Mouse (Mus musculus) gastrocnemius, postnatal 4 days (tissue): ENCODE measurements at regions not wholly inside any gene's neighbourhood (a gene's known extent, or its start where the extent isn't known, plus 50 kb on each side); places are given as distances from the start of the nearest gene placed in this dataset.

ENCODE experiments used
- DNase-seq, 2 experiments: peaks; one replicate each; pipeline ENCODE4 v3.0.0; 2021 to 2022; ENCODE audit warnings: low spot score in 2 of 2, mixed read lengths in 2 of 2

DNA sequence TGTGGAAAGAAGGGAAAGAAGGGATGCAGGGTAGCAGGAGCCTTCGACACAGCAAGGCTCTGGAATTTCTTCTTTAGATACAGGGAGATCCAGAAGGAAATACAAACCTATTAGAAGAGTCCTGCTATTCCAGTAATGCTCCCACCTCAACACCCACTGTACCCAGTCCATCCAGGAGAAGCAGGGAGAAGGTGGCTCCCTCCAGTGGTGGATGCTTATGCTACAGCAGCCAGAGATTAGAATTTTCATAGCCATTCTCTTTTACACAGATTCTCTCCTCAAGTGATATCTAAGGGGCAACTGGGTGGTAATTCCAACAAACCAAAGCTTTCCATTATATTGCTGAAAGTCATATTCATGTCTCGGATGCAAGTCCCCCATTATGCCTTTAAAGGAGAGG, 373.9 kb upstream of the Nr5a2 start:
- DNase-seq = no peak

DNA sequence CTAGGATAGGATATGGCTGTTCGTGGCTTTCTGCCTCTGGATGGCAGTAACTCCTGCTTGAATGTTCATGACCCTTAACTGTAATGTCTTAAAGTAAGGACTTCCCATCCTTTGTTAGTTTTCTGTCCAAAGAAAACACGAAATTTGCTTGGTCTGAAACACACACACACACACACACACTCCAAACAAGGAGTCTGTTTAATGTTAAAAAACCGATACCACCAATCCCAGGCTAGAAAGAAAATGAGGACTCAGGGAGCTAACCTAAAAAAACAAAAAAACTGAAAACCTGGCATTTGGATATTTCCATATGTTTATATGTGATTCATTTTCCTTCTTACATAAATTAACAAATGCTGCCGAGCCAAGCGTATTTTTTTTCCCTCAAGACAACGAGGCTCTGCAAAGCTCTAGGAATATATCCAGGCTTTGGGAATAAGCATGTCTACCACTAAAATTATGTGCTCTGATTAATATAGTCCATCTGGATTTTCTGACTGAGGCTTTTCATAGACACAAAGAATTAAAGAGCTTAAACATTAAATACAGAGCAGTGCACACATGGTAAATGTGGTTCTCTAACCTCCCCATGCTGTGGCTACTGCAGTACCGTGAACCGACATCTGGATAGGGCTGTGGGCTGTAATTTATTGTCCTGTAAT, 372.0 kb upstream of the Nr5a2 start:
- DNase-seq = no peak

DNA sequence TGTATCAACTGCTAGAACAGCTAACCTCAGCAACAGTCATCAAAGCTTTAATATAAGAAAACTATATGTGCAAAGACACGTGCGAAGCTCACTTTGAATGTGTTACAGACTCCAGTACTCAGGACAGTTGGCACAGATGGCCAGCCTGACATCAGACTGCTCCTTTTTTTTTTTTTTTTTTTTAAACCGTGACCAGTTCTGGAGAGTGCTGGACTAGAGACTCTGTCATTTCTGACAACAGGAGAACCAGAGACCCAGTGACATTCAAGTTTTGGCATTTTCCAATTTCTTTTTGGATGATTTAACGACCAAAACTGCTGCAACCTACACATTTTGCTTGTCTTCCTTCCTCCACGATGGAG, 371.5 kb upstream of the Nr5a2 start:
- no peak for DNase-seq

DNA sequence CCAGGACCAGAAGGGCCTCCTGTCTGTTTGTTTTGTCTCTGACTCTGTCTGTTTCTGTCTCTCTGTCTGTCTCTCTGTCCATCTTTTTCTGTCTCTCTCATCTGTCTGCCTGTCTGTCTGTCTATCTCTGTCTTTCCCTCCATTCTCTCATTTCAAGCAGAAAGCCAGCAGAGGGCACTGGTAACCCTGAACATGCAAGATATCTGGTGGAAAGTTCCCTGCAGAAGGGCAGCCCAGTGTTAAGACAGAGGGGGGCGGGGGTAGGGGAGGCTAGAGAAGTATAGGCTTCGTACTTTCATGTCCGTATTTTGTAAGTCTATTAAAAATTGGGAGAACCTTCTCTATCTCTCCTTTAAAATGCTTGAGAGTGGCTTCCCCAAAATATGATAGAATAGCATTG, 370.4 kb upstream of the Nr5a2 start:
- DNase-seq = peak in 1 of 2 experiments; percentile 30

DNA sequence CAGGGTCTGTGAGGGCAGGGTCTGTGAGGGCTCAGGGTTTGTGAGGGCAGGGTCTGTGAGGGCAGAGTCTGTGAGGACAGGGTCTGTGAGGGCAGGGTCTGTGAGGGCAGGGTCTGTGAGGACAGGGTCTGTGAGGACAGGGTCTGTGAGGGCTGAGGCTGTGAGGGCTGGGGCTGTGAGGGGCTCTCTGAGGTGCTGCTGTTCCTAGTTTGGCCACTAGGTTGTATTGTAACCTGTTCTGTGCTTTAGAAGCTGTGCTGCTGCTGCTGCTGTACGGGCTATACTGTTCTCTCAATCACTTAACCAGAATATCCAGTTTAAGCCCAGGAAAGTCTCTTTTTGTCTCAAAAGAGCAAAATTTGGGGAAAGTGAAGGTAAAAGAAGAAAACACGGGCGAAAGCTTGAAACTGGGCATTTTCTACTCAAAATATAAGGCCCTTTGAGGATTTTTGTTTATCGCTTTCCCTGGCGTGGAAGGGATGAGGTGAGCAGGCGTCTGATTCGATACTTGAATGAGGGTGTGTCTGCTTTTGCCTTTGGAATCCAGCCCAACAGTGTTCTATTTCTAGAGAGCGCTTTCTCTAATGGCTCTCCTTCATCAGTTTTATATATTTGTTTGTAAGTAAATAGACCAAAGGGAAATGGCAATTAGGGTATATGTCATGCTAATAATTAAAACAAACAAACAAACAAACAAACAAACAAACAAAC, 363.8 kb upstream of the Nr5a2 start:
- DNase-seq = no peak

DNA sequence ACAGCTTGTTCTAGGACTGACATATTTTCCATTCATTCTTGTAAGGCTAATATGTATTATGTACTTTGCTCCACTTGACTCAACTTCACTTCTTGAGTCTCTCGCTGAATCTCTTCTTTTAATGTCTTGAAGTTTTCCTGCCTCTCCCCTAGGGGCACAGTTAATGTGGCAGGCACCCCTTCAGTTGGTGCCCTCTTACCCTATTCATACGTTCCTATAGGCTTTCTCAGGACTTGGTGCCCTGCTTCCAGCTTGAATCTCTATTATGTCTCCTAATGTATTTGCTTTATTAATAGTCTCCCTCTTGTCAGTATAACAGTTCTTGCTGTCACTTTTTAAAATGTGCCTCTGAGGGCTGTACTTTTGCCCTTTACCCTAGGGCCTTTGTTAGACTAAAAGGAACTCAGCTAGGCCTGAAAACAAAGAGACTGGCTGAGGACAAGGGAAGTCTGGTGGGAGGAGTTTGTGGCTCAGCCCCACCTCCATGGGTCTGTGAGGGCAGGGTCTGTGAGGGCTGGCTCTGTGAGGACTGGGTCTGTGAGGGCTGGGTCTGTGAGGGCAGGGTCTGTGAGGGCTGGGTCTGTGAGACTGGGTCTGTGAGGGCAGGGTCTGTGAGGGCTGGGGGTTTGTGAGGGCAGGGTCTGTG, 362.9 kb upstream of the Nr5a2 start:
- no peak for DNase-seq

DNA sequence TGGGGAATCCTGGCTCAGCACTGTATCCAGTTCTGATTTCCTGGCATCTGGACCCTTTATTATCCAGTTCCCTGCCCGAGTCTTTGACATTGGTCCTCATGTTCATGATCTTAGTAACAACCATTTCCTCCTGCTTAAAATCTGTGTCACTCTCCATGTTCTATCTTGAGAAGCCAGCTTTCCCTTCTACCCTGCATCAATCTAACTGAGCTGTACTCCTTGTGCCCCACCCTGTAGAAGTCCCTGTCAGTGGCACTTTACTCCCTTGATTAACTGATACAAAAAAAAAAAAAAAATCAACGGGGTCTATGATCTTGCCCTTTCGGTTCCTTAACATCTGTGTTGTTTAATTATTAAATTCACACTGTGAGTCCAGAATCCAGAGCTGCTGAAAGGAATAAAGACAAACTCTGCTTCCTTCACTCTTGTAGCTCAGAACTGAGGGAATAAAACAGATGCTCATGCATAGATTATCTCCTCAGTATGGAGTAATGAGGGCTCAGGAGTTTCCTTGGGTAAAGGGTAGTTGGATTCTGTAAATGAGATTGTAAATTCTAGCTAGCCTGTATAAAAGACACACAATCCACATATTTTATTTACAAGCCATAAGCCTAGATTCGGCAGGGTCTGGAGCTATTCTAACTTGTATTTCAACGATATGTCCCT, 342.6 kb upstream of the Nr5a2 start:
- no peak for DNase-seq

DNA sequence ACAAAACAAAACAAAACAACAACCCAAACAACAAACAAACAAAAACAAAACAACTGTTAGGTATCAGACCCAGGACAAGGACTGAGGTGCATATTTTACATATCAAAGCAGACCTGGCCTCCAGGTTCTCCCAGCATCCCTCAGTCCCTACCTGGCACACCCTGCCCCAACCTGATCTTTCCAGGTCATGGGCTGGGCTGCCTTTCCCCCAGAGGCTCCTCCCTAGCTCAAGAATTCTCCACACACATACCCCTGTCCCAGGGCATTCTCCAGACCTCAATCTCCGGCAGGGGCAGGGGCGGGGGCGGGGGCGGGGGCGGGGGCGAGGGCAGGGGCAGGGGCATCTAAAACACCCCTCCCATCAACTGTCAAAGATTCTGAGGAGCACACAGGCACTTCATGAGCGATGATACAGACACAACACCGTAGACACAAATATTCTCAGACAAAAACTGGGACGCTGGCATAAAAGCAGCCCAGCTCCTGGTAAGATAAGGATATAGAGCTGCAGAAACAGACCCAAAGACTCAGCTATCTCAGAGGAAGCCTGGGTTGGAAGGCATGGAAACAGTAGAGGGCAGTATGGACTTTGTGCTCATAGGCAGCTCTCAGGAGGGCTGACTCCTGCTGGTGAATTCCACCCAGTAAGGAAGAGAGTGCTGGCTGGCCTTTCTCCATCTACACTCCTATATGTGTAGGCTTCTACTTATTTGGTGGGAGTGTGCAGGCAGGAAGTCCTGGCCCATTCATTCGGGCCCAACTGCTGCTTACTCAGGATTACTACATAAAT, 337.7 kb upstream of the Nr5a2 start:
- no peak for DNase-seq

DNA sequence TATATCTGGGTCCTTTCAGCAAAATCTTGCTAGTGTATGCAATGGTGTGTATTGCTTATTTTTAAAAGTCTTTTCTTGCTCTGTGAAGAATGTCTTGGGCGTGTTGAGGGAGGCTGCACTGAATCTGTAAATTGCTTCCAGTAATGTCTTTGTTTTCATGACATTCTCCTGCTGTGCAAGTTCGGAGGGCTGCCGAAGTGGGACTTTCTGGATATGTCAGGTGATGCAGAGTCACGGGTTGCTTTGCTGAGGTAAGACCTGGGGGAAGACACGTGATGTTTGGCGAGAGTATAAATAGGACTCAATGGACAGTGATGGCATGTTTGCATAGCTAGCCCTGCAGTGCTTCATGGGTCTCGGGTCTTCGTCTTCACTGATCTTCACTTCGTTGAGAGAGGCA, 329.2 kb upstream of the Nr5a2 start:
- DNase-seq = no peak

DNA sequence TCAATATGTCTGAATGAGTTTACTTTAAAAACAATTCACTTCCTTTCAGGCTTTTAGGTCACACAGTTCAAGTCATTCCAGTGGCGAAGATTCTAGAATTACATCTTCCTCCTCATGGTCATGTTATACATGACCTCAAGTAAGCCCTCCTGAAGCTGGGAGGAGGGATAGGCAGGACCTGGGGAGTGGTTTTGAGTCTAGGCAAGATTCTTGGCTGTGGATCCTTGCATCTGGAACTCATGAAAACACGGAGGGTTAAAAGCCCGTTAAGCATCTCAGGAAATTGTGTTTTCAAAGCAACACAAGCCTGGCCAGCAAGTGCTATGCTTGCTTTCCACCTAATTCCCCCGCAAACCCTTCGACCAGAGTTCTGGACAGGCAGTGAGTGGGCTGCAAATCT, 323.0 kb upstream of the Nr5a2 start:
- no peak for DNase-seq

DNA sequence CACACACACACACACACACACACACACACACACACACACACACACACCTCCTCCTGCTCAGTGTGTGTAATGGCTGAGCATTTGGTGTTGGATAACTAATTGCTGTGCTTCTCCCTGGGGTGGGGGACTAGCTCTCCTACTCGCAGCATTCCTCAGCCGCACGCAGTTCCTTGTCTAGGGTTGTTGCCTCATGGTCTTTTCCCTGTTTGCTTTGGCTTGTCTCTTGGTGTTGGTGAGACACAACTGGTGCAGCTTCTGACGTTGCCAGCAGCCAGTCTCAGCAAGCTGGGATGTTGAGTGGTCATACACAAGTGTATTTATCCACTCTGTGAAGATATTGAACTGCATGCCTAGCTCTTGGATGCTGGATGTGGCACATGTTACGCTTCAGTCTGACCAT, 322.2 kb upstream of the Nr5a2 start:
- DNase-seq = no peak

DNA sequence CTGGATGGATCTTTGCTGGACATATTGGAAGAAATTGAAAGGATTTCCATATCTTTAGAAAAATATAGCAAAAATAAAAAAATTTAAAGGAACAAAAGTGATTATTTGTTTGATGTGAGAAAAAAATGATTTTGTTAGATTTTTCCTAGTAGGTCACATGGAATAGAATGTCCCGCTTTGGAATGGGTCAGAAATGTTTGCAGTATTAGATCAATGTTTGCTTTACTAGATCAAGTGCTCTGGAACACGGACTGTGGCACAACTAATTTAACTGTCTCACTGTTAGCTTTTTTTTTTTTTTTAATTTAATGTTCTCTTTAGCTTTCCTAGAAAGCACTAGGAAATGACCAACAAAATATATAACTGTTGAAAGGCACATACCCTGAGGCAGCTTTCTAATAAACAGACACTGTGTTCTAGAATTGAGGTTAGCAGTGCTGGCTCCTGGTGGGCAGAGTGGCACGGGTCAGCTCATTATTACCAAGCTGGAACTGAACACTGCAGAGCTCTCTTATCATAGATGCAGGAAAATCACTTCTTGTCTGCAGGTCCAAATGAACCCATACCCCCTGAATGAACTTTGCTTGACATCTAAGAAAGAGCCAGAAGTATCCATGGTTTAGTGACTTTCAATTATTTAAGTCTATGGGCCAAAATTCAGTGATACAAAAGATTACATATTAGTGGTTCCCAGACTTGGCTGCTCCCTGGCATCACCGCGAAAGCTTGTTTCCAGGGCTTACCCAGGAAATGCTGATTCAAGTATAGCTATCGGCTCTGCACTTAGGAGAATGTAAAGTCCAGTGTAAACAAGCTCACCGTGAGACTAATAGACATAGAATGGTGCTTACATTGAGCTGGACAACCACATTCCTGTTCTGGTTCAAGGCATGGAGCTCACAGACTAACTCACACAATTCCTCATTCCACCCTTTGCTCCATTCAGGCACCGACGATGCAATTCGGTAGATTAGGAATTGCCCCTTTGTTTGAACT, 320.4 kb upstream of the Nr5a2 start:
- no peak for DNase-seq

DNA sequence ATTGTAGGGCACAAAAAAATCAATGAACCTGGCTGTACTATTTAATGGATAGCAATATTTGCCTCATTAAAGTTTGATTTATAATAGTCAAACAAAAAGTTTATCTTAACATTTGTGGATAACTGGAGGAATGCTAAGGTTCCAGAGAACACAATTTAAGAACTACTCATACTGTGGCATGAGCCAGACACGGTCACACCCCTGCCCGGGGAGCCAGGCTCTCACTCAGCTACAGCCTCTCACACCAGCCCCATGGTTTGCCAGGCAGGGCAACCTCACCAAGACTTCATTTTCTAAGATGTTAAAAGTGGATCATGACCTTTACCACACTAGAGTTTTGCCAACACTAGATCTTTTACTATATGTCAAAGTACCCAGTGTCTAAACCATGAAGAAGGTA, 319.7 kb upstream of the Nr5a2 start:
- no peak for DNase-seq

DNA sequence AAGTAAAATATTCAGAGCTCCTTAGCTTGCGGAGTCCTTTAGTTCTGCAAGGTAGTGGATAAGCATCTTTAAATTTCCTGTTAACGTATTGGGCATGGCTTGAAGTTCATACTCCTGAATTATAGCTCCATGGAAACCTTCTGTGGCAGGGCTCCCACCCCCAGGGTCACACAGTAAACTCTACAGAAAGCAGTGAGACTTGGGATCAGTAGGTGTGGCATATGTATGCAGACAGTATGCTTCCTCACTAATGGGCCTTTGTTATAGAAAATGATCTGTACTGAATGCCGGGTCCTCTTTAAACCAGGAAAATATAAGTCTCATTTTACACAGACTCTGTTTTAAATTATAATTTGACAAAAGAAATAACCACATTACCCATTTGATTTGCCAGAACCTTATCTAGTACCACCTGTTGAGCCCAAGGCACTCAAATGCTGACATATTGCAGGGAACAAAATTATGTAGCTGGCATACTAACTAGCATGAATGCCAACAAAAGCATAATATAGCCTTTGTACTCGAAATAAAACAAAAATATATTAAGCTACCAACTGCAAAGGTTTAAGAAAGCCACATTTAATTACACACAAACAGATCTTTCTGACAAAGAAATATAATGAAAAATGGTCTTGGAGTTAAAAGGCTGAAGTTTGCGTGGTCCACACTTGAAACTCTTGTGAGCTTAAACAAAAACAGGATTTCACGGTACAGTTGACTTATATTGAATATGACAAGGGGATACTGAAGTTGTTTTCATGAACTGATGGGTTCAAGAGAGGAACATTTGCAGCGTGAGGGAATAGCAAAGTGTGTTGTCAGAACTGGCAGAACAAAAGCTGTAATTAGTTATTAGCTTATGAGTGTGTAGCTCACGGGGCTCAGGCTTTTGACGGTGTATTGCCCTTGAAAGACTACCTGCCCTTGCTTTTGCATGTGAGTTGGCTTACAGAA, 310.7 kb upstream of the Nr5a2 start:
- DNase-seq = no peak

DNA sequence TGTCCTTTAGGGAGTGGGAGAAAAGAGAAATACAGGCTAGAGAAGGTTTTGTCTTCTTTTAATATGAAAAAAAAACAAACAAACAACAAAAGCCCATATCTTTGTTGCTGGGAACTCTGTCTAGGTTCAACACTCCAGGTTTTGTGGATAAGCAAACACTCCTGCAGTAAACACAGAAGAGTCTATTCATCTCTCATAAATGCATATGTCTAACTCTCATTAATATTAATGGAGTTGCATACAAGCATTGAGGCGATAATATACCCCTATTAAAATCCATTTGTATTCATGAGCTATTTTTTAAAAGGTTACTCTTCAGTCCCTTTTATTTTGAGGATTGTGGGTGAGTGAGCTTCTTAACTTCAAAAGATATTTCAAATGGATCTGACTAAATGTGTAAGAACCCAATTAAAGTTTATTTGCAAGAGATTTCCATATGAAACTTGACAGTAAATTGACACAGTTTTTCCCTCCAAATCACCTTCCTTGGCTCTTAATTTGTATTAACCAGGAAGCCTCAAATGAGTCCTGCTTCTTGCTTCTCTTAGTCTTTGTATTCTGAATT, 302.6 kb upstream of the Nr5a2 start:
- no peak for DNase-seq

DNA sequence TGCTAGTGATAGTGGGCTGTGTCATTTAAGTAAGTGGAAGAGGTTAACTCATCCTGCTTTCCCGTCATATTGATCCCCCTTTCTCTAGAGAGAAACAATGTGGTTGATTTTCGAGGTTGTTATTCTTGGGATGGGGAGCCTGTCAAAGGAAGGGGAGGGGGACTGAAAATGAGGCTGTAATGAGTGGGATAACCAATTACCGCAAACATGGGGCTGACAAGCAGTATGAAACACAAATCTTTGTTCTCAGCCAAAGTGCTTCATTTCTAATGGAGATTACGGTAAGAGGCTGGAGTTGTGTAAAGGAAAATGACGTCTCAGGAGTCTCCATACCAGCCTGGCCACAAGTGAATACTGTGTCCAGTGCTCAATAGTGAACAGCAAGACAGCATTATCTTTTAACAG, 301.9 kb upstream of the Nr5a2 start:
- no peak for DNase-seq

DNA sequence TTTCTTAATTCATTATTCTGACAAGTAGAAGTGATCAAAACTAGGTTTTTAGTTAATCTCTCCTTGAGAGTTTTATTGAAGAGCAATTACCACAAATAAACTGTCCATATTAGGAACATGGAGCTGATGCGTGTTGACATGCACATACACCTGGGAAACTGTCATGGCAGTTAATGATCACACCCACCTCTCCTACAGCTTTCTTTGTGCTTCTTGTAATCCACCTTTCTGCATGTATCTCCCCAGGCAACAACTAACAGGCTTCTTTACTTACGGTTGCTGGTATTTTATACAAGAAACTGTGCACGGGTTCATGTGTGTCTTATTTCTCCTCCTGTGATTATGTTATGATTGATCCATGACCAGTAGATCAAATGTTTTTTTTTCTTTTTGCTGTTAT, 296.0 kb upstream of the Nr5a2 start:
- DNase-seq = no peak

DNA sequence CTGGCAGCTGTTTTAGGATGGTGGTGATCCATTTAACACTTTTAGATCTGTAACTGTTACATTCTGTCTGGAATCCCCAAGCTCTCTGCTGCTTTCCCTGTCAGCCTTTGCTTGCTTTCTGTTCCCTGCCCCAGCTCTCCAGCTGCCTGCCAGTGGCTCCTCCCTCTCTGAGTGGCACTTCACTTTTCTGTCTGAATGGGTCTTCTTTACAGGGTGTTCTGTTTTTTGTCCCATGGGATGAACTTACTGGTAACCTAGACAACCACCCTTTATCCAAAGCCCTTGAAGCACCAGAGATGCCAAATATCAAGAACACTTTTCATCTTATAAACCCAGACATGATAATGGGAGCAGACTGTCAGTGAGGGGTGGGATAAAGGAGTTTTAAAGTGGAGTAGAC, 294.8 kb upstream of the Nr5a2 start:
- no peak for DNase-seq

DNA sequence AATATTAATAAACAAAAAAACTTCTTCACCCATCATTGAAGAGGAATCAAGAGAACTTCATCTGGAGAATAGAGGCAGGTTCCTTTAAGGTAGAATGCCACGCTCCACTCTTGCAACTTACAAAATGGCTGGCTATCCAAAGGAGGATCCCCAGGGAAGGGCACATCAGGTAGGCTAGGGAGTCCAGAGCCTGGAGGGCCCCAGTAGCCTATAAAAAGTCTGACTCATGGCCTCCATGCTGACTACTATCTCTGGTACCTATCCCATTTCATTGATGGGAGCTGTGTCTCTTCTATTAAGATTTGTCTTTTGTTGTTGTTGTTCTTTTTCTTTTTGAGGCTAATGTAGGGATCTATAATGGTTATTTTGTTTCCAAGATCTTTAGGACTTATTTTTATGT, 294.4 kb upstream of the Nr5a2 start:
- no peak for DNase-seq
